Mouse (Mus musculus) ES-CJ7 (cell line): ENCODE measurements around the gene Mettl15.
A peak's percentile ranks its signal among the peaks of the same experiment; 100 is the strongest.
"Not testable (repeated sequence)": the region's sequence is repeated elsewhere in the genome, so short reads cannot be mapped to it uniquely, and the experiment has no call there.

Experiments used
- DNase-seq: peaks from one replicate; pipeline ENCODE4 v3.0.0; 2011; ENCODE audit warnings: low read depth, low spot score

The Mettl15 gene

GRCm38 (mm10) chr2:109280600-109281340, at the start of gene Mettl15, which contains the start of gene Kif18a:
Mettl15 (minus strand) TSS chr2:109280748.
Kif18a (plus strand) TSS chr2:109280738.
- peak; percentile 97 for DNase-seq

DNA sequence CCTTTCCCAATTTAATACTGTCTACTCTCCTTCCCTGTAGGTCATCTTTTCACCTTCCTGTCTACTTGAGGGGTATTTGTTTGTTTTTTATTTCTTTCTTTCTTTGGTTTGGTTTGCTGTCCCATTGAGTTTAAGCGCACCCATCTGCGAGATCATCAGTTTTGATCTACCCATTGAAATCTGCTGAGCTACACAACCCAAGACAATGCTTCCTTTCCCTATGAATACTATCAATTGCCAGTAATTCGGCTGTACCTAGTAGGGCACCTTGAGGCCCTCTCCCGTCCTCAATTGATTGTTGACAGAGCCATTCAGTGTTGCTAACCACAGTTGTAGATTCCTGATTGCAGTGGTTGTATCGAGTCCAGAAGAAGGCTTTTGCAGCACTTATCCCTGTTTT, 30.8 kb upstream of the Mettl15 start:
- peak; percentile 68 for DNase-seq

DNA sequence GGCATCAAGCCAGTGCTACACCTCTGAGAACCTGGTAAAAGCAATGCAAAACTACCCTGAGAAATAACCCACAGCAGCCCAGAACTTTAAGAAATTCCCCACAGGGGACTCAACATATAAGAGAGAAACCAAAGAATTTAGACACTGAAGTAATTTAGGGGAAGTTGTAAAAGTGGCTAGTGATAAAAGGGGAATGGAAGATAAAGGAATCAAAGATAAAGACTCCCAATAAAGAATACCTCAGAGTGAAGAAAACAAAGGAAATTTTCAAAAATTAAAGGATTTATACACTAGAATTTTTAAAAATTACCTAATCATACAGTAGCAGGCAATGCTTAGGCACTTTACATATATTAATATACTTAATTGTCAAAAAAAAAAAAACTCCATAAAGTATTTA, 23.1 kb upstream of the Mettl15 start:
- no peak for DNase-seq

DNA sequence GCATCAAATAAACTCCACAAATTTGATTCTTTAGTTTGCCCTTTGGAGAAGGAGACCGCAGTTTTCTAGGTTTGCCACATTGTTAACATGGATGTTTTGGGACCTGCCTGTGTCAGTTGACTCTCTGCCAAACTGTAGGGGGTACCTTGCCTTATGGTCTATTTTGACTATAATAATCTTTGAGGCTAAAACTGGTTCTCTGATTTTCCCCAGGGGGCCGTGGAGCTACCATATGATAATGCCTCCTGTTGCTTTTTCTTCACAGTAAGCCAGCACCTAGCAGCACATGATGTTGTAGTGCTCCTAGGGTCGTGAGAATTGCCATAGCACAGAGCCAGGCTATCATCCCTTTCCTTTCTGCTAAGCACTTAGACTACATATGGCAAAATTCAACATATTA, 21.7 kb upstream of the Mettl15 start:
- DNase-seq, result no peak

DNA sequence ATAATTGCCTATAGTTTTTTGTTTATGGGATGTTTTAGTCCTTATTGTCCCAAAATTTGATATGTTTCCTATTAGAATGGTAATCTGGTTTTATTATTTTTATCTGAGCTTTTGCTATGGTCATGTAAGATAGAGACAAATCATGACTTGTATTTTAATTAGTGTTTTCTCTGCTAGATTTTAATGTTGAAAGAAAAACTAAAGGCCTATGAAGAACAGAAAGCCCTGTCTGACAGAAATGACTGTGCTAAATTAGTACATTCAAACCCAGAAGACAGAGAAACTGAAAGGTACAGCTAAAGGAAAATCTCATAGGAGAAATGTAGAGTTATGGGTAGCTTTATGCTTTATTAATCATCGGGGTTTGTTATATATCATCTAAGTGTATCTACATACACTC, 17.6 kb upstream of the Mettl15 start:
- no peak for DNase-seq

- no peak for DNase-seq
Observed at GRCm38 (mm10) chr2:109296264-109296663, 15.7 kb upstream of the Mettl15 start.

DNA sequence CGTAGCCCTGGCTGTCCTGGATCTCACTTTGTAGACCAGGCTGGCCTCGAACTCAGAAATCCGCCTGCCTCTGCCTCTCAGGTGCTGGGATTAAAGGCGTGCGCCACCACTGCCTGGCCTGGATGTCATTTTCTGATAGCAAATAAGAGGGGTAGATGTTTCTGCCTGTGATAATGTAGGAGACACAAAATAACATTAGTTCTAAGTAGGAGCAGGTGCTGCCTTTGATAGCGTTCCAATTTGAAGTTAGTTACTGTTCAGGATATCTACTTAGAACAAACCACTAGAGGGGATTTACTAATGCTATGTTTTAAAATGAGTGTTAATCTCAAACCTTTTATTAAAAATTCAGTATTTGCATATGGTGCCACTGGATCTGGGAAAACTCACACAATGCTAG, 8.8 kb upstream of the Mettl15 start:
- DNase-seq, result no peak

- no peak for DNase-seq
Observed at GRCm38 (mm10) chr2:109284121-109284520, 3.6 kb upstream of the Mettl15 start.

GRCm38 (mm10) chr2:109281341-109281690, 768 bp upstream of the Mettl15 start:
- DNase-seq, result no peak

DNA sequence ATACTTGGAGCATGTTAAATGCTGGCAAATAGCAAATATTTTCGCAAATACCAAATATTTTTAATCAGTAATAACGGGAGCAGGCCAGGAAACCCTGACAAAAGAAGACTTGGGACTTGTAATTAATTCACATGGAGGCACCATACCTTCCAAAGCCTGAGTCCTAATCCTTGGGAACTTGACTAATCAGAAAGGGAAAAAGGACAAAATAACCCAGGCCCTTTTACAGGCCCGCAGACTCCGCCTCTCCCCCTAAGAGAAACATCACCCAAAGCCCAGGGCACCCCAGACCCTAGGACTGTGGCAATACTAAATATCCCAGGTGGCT, 312 bp downstream of the Mettl15 start:
- DNase-seq, result no peak

DNA sequence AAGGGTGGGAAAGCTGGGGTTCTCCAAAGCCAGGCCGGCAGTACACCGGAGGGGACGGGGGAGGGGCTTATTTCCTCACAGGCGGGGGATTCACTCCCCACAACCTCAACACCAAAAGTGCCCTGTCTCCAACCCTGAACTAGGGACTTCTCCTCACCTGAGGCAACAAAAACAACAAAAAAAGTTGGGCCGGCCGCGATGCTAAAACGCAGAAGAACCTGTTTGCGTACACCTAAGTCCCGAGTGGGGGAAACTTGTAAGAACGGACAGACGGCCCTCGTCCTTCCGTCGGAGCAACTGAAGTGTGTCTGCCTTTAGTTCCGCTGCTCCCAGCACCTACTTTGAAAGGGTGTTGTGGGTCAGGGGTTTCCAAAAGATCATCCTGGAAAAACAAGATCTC, 2.5 kb downstream of the Mettl15 start:
- peak; percentile 78 for DNase-seq

DNA sequence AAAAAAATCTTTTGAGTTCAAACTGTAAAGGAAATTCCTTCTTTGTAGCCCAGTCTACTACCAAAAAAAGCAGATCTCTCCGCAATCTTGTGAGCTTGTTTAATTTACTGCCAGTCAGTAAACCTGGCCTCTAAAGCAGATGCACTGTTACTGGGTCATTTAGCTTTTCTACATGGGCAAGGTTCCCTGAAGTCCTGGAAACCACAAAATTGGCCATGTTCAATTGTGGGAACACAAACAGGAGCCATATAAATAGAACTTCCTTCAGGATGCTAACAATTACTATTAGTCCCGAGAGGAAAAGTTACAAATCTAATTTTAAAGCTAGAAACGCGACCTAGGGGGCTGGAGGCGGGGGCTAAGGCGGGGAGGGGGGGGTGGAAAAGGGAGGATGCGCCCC, 3.0 kb downstream of the Mettl15 start:
- no peak for DNase-seq

DNA sequence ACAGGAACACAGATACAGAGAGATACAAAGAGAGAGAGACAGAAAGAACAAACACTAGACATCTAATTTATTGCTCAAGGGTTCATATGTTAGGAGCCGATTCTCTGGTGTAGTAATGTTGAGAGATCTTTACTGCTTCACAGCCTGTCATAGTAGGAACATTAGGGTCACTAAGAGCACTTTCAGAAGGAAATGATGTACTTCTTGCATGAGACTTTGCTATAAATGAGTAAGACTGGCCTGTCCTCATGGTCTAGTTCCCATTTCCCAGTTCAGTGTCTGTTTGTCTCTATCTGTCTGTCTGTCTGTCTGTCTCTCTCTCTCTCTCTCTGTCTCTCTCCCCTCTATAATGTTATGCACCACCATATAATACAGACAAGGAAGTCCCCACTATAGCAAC, 7.5 kb downstream of the Mettl15 start:
- no peak for DNase-seq

- DNase-seq, result no peak
Observed at GRCm38 (mm10) chr2:109262779-109263178, 17.8 kb downstream of the Mettl15 start.

- DNase-seq, result no peak
Observed at GRCm38 (mm10) chr2:109241947-109242346, 38.6 kb downstream of the Mettl15 start.

DNA sequence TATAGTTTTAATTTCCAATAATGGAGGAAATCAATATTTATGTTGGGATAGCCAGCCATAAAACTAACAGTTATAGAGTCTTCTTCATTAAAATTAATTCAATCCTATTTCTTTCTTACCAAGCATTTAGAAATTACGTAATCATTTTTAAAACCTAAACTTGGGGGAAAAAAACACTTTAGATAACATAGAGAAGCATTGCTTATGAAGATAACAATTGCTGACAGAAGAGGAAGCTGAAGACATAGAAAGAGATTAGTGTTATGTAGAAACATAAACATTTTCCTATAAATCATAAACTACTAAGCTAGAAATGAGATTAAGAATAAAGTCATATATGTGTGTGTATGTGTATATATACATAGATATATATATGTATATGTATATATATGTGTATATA, 44.8 kb downstream of the Mettl15 start:
- DNase-seq, result no peak

DNA sequence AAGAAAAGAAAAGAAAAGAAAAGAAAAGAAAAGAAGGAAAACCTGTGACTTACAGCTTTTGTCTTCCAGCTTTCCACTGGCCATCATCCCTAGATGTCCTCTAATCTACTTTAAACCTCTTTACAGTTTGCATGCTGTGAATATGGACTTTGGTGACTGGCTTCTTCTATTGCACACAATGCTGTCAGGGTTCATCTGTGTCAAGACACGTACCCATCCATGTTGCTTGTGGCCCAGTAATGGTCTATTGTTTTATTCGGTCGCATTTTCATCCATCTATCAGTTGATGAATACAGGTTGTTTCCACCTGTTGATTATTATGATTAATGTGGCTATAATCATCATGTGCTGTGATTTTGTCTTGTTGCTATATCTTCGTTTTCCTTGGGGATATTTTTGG, 46.7 kb downstream of the Mettl15 start:
- DNase-seq, result no peak

DNA sequence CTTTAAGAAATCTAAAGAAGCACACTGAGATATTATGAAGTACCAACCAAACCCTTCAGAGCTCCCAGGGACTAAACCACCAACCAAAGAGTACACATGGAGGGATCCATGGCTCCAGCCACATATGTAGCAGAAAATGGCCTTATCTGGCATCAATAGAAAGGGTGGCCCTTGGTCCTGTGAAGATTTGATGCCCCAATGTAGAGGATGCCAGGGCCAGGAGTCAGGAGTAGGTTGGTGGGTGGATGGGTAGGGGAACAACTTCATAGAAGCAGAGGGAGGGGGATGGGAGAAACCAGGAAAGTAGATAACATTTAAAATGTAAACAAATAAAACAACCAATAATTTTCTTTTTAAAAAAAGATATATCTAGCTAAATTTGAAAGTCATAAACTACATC, 50.1 kb downstream of the Mettl15 start:
- DNase-seq, result no peak

GRCm38 (mm10) chr2:109227196-109227595, 53.4 kb downstream of the Mettl15 start:
- DNase-seq, result no peak

GRCm38 (mm10) chr2:109221470-109221869, 59.1 kb downstream of the Mettl15 start:
- no peak for DNase-seq

DNA sequence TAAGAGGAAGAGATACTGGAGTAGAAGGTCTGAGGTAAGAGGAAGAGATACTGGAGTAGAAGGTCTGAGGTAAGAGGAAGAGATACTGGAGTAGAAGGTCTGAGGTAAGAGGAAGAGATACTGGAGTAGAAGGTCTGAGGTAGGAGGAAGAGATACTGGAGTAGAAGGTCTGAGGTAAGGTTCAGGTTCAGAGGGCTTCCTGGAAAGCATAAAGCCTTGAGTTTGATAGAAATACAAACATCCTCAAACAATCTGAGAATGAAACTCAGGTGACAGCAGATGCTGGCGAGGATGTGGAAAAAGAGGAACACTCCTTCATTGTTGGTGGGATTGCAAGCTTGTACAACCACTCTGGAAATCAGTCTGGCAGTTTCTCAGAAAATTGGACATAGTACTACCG, 63.9 kb downstream of the Mettl15 start:
- DNase-seq, result not testable (repeated sequence)

GRCm38 (mm10) chr2:109210641-109211040, 69.9 kb downstream of the Mettl15 start:
- DNase-seq, result peak; percentile 16

DNA sequence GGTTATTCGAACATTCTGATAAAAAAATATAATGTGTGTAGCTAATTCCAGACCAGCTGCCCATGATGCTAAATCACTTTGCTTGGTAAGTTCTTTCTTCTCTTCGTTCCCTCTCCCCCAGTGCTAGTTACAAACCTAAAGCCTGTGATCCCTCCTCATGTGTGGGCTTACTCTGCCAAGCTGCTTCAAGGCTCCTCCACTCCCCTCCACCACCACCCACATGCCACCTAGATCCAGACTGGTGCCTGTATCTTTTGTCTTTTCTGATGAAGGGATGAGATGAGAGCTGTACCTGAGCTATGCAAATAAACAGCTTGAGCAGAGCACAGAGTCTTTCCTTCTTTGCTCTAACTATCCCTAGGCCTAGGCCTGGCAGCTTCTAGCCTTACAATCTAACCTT, 72.5 kb downstream of the Mettl15 start:
- DNase-seq, result no peak

- DNase-seq, result no peak
Observed at GRCm38 (mm10) chr2:109182993-109183392, 97.6 kb downstream of the Mettl15 start.
